Mouse (Mus musculus): ENCODE measurements around the gene Enoph1. TPM values are rescaled to one million over a fixed set of nuclear protein-coding genes. Genes with fewer than 3 reads are reported as not detected.

Gene Enoph1
- polyA plus RNA-seq, 1 experiment from 2014 or later: 44.6 TPM

DNA sequence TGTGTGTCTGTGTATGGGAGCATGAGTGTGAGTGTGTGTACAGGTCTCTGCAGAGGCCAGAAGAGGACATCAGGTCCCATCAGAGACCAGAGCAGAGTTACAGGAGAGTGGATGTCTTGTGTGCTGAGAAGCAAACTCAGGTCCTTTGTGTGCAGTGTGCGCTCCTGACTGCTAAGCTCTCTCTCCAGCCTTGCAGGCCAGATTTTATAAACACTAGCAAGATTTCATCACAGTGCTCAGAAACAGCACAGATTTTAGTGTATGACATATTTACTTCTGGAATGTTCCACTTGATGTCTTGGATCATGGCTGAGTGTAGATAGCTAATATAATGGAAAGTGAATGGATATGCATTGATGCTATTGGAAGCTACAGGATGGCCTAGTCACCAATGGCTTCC is 62.6 kb downstream of the Enoph1 start:
- Histone ChIP-seq H3K9me3 (ENCODE audit: control insufficient read depth, low read length) (no peaks in the 10 kb centered on the region), H3K4me2 (ENCODE audit: low read depth, low read length) (no peak overlapping the region), H3K4me1 (replicated peaks; ENCODE audit: control insufficient read depth, insufficient read depth, low read length) (no peaks in the 10 kb centered on the region; the same call in 1 of the 2 replicates), H3K36me3 (ENCODE audit: control insufficient read depth, insufficient read depth, low read length) (no peaks in the 10 kb centered on the region), H3K27me3 (ENCODE audit: control insufficient read depth, insufficient read depth, low read depth, low read length) (no peaks in the 10 kb centered on the region), H3K27ac (ENCODE audit: low read length) (peak overlapping the region; percentile 39; the same call in 1 of the 2 replicates), H3K9ac (ENCODE audit: low read length) (no peak overlapping the region), H3K4me3 (ENCODE audit: low read length) (no peak overlapping the region)
- peak; percentile 52; the same call in 1 of the 2 replicates for ATAC-seq (ENCODE audit: low read depth)
- 73% methylated on average over 1 of the region's 1 CpGs for WGBS

DNA sequence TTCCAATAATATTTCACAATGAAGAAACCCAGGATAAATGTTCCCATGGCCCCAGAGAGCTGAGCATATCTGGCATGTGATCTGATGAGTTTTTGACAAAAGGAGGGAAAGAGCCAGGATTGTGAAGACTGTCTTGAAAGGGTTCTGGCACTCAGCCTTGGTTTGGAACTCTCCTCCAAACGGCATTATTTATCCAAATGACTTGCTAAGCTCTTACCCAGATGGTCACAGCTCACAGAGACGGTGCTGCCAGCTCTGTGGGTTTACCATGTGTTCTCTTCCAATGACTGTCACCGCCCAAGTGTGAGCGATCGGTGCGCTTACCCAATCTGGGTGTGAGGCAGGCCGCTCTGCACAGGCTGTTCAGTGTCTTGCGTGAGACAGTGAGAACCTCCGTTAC is 69.1 kb downstream of the Enoph1 start:
- Histone ChIP-seq H3K9me3 (ENCODE audit: control insufficient read depth, low read length) (no peaks in the 10 kb centered on the region), H3K27me3 (ENCODE audit: control insufficient read depth, insufficient read depth, low read depth, low read length) (no peaks in the 10 kb centered on the region), H3K36me3 (ENCODE audit: control insufficient read depth, insufficient read depth, low read length) (no peaks in the 10 kb centered on the region), H3K27ac (ENCODE audit: low read length) (peak overlapping the region; percentile 71), H3K4me3 (ENCODE audit: low read length) (no peak overlapping the region), H3K9ac (ENCODE audit: low read length) (no peak overlapping the region), H3K4me1 (replicated peaks; ENCODE audit: control insufficient read depth, insufficient read depth, low read length) (peaks cover 11% of the 10 kb centered on the region), H3K4me2 (ENCODE audit: low read depth, low read length) (no peak overlapping the region)
- WGBS: 50% methylated on average over 9 of the region's 9 CpGs
- ATAC-seq (ENCODE audit: low read depth): peak; percentile 90

DNA sequence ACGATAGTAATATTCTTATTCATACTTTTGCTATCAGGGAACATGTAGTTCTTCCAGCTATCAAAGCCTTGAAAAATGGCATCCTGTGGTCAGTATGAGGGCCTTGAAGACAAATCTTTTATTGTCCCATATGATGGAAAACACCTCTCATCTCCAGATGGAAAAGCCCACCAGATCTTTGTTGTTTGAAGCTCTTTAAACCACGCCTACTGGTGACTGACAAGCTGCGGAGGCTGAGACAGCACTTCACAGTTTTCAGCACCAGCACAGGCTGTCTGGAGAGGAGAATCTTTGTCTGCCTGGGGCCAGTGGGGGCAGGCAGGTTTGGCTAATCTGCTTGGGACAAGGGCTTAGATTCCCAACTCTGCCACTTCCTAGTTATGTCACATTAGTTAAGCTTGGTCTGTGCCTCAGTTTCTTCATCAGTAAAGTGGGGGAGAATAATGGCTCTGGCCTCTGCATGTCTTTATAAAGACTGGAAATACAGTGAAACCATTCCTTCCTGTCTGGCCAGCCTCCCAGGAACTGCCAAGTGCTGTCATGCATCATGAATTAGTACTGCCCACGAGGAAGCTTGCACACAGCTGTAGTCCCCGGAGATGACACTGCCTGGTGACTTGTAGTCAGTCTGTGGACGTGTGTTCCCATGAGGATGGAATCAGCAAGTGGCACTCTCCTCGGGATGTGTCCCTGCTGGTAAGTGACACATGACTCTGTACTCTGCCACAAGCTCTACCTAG is 69.9 kb downstream of the Enoph1 start:
- Histone ChIP-seq H3K27ac (ENCODE audit: low read length) (peak overlapping the region; percentile 71), H3K9ac (ENCODE audit: low read length) (no peak overlapping the region)
- ATAC-seq (ENCODE audit: low read depth): peak; percentile 57

DNA sequence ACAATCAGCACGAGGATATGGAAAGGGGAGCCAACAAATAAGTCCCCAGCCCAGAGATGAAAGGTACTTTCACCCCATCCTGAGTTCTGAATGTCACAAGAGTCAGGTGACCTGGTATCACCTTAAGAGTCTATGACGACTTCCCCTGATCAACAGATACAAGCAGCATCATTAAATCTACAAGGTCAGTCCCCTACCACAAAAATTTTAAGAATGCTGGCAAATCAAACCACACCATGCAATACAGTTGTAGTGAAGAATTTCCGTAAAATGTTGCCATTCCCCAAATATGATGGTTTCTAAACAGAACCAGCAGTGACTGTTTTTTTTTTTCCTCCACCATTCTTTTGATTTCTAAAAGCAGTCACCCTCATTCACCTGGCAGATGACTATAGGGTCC is 70.8 kb downstream of the Enoph1 start:
- peaks cover 11% of the 10 kb centered on the region for H3K4me1 ChIP-seq (replicated peaks; ENCODE audit: control insufficient read depth, insufficient read depth, low read length)
- H3K9me3 ChIP-seq (ENCODE audit: control insufficient read depth, low read length): no peaks in the 10 kb centered on the region
- no peak overlapping the region for H3K27ac ChIP-seq (ENCODE audit: low read length)
- no peak overlapping the region for H3K4me2 ChIP-seq (ENCODE audit: low read depth, low read length)
- no peak for ATAC-seq (ENCODE audit: low read depth)
- no peaks in the 10 kb centered on the region for H3K36me3 ChIP-seq (ENCODE audit: control insufficient read depth, insufficient read depth, low read length)
- H3K9ac ChIP-seq (ENCODE audit: low read length): no peak overlapping the region
- no peak overlapping the region for H3K4me3 ChIP-seq (ENCODE audit: low read length)
- 57% methylated on average over 3 of the region's 3 CpGs for WGBS
- no peaks in the 10 kb centered on the region for H3K27me3 ChIP-seq (ENCODE audit: control insufficient read depth, insufficient read depth, low read depth, low read length)

More for the DNA sequence above, 69.9 kb downstream of the Enoph1 start:
- peaks cover 11% of the 10 kb centered on the region for H3K4me1 ChIP-seq (replicated peaks; ENCODE audit: control insufficient read depth, insufficient read depth, low read length)
- H3K36me3 ChIP-seq (ENCODE audit: control insufficient read depth, insufficient read depth, low read length): no peaks in the 10 kb centered on the region
- no peak overlapping the region; the same call in 1 of the 2 replicates for H3K4me2 ChIP-seq (ENCODE audit: low read depth, low read length)
- no peak overlapping the region for H3K4me3 ChIP-seq (ENCODE audit: low read length)
- no peaks in the 10 kb centered on the region for H3K9me3 ChIP-seq (ENCODE audit: control insufficient read depth, low read length)
- H3K27me3 ChIP-seq (ENCODE audit: control insufficient read depth, insufficient read depth, low read depth, low read length): no peaks in the 10 kb centered on the region
- WGBS: 48% methylated on average over 7 of the region's 7 CpGs

DNA sequence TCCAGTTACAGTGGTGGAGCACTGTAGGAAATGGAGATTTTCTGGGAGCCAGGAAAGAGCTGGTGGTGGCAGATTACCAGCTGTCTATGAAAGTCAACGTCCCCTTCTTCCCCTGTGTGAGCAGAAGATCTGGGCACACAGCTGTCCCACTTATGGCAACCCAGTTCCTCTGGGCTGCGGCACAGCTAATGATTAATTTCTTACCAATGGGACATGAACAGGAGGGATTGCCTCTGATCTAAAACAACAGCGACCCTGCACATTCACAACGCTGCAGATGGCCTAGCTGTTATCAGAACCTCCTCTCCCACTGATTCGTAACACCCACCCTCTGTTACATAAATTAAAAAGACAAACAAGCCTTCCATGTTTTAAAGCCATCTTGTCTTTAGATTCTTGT is 73.6 kb downstream of the Enoph1 start:
- Histone ChIP-seq H3K4me1 (replicated peaks; ENCODE audit: control insufficient read depth, insufficient read depth, low read length) (peaks cover 11% of the 10 kb centered on the region), H3K4me2 (ENCODE audit: low read depth, low read length) (no peak overlapping the region), H3K9me3 (ENCODE audit: control insufficient read depth, low read length) (no peaks in the 10 kb centered on the region), H3K4me3 (ENCODE audit: low read length) (no peak overlapping the region), H3K27ac (ENCODE audit: low read length) (no peak overlapping the region), H3K36me3 (ENCODE audit: control insufficient read depth, insufficient read depth, low read length) (no peaks in the 10 kb centered on the region), H3K27me3 (ENCODE audit: control insufficient read depth, insufficient read depth, low read depth, low read length) (no peaks in the 10 kb centered on the region), H3K9ac (ENCODE audit: low read length) (no peak overlapping the region)
- 38% methylated on average over 5 of the region's 5 CpGs for WGBS
- ATAC-seq (ENCODE audit: low read depth): no peak

Other genes with a start within 250 kb of the Enoph1 start
- 0.34 and 0.40 TPM in 2 replicates for gene Vamp9, start 133.7 kb upstream of the Enoph1 start, polyA plus RNA-seq (2015; fragmentation: Nextera tagmentation; extraction: Ambion mirVana)
- 44.0 and 52.8 TPM in 2 replicates for gene Hnrnpd, start 61.0 kb upstream of the Enoph1 start, polyA plus RNA-seq (2015; fragmentation: Nextera tagmentation; extraction: Ambion mirVana)
- gene 4930524J08Rik, start 60.9 kb upstream of the Enoph1 start, polyA plus RNA-seq (2015; fragmentation: Nextera tagmentation; extraction: Ambion mirVana): 1.7 TPM in 2 replicates
- gene Hnrnpdl, start 321 bp upstream of the Enoph1 start, polyA plus RNA-seq (2015; fragmentation: Nextera tagmentation; extraction: Ambion mirVana): 127 and 132 TPM in 2 replicates
- gene Tmem150c, start 119.8 kb downstream of the Enoph1 start, polyA plus RNA-seq (2015; fragmentation: Nextera tagmentation; extraction: Ambion mirVana): 9.4 and 10.1 TPM in 2 replicates